Mouse (Mus musculus): ENCODE results near the gene Atxn2. TPM values are rescaled to one million over a fixed set of nuclear protein-coding genes. Genes with fewer than 3 reads are reported as not detected.
A peak's percentile ranks its signal among the peaks of the same experiment; 100 is the strongest.

Gene Atxn2
- 38.9 and 56.5 TPM in 2 replicates for polyA plus RNA-seq (2015; fragmentation: Nextera tagmentation; extraction: Ambion mirVana)

GRCm38 (mm10) chr5:121711174-121711927 lies at the start of gene Atxn2:
Gene Atxn2, plus strand, starts transcription at chr5:121711337.
- no peaks in the 10 kb centered on the region for H3K36me3 ChIP-seq (ENCODE audit: insufficient read depth, low read length)
- peak within 1 kb of the TSS; percentile 98 for H3K9ac ChIP-seq (replicated peaks; ENCODE audit: low read length)

GRCm38 (mm10) chr5:121661494-121661893 lies 49.6 kb upstream of the Atxn2 start:
- Histone ChIP-seq H3K4me1 (ENCODE audit: insufficient read depth, low read length) (peaks cover 12% of the 10 kb centered on the region), H3K27ac (ENCODE audit: low read length) (no peak overlapping the region), H3K9ac (replicated peaks; ENCODE audit: low read length) (peak overlapping the region; percentile 83), H3K27me3 (ENCODE audit: insufficient read depth, low read length) (no peaks in the 10 kb centered on the region), H3K4me2 (replicated peaks; ENCODE audit: low read depth, low read length) (peak overlapping the region; percentile 78), H3K4me3 (ENCODE audit: low read length) (peak overlapping the region; percentile 83), H3K36me3 (ENCODE audit: insufficient read depth, low read length) (peaks cover 19% of the 10 kb centered on the region), H3K9me3 (ENCODE audit: low read length) (no peaks in the 10 kb centered on the region)
- ATAC-seq (ENCODE audit: low FRiP score, low TSS enrichment) = no peak
- WGBS = 71% methylated on average over 5 of the region's 5 CpGs

More at GRCm38 (mm10) chr5:121711174-121711927, at the start of gene Atxn2:
- Histone ChIP-seq H3K4me3 (ENCODE audit: low read length) (peak within 1 kb of the TSS; percentile 99), H3K4me1 (ENCODE audit: insufficient read depth, low read length) (peaks cover 31% of the 10 kb centered on the region), H3K27ac (ENCODE audit: low read length) (peak within 1 kb of the TSS; percentile 96), H3K27me3 (ENCODE audit: insufficient read depth, low read length) (no peaks in the 10 kb centered on the region), H3K9me3 (ENCODE audit: low read length) (no peaks in the 10 kb centered on the region), H3K4me2 (replicated peaks; ENCODE audit: low read depth, low read length) (peak within 1 kb of the TSS; percentile 88)
- under 1% methylated on average over 67 of the region's 103 CpGs for WGBS
- ATAC-seq (ENCODE audit: low FRiP score, low TSS enrichment) = peak; percentile 83

DNA sequence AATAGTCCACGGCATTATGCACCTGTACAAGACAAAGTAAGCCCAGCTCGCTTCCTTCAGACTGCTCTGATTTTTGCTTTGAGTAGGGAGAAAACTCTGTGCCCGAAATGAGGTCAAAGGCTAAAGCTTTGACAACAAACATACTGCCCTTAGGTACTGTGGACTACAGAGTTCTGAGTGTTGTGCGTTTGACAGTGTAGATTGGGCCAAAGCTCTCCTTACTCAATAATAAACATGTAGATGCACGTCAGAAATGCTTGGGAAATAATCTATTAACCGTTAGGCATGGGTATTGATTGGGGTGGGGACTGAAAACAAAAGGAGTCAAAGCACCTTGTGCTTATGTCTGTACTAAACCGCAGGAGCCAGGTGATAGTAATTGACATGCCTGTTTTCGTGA lies 47.7 kb upstream of the Atxn2 start:
- Histone ChIP-seq H3K4me1 (ENCODE audit: insufficient read depth, low read length) (peaks cover 12% of the 10 kb centered on the region), H3K4me2 (replicated peaks; ENCODE audit: low read depth, low read length) (no peak overlapping the region), H3K9ac (replicated peaks; ENCODE audit: low read length) (no peak overlapping the region), H3K4me3 (ENCODE audit: low read length) (no peak overlapping the region), H3K27me3 (ENCODE audit: insufficient read depth, low read length) (no peaks in the 10 kb centered on the region), H3K27ac (ENCODE audit: low read length) (no peak overlapping the region), H3K36me3 (ENCODE audit: insufficient read depth, low read length) (peaks cover 22% of the 10 kb centered on the region), H3K9me3 (ENCODE audit: low read length) (no peaks in the 10 kb centered on the region)
- no peak for ATAC-seq (ENCODE audit: low FRiP score, low TSS enrichment)
- WGBS = 83% methylated on average over 8 of the region's 8 CpGs

- H3K4me3 ChIP-seq (ENCODE audit: low read length) = no peak overlapping the region
- H3K36me3 ChIP-seq (ENCODE audit: insufficient read depth, low read length) = peaks cover 22% of the 10 kb centered on the region
- WGBS = 91% methylated on average over 6 of the region's 6 CpGs
These were observed 47.1 kb upstream of the Atxn2 start for GRCm38 (mm10) chr5:121664078-121664477.

DNA sequence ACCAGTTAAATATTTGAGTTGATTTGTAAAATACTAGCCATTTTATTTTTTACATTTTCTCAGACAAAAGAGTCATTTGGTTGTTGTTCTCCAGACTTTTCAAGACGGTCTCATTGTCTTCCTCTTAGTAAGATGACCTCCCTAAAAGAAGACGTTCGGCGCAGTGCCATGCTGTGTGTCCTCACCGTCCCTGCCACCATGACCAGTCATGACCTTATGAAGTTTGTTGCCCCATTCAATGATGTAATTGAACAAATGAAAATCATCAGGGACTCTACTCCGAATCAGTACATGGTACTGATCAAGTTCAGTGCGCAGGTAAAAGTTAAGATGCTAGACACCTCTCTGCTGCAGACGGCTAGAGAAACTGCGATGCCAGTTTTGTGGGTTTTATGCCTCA lies 46.2 kb upstream of the Atxn2 start:
- Histone ChIP-seq H3K9me3 (ENCODE audit: low read length) (no peaks in the 10 kb centered on the region), H3K27ac (ENCODE audit: low read length) (no peak overlapping the region), H3K36me3 (ENCODE audit: insufficient read depth, low read length) (peaks cover 23% of the 10 kb centered on the region), H3K4me1 (ENCODE audit: insufficient read depth, low read length) (peaks cover 9% of the 10 kb centered on the region), H3K27me3 (ENCODE audit: insufficient read depth, low read length) (no peaks in the 10 kb centered on the region), H3K9ac (replicated peaks; ENCODE audit: low read length) (no peak overlapping the region), H3K4me3 (ENCODE audit: low read length) (no peak overlapping the region), H3K4me2 (replicated peaks; ENCODE audit: low read depth, low read length) (no peak overlapping the region)
- 96% methylated on average over 9 of the region's 9 CpGs for WGBS
- ATAC-seq (ENCODE audit: low FRiP score, low TSS enrichment) = no peak

More at GRCm38 (mm10) chr5:121664078-121664477, 47.1 kb upstream of the Atxn2 start:
- Histone ChIP-seq H3K27ac (ENCODE audit: low read length) (no peak overlapping the region), H3K4me2 (replicated peaks; ENCODE audit: low read depth, low read length) (no peak overlapping the region), H3K9ac (replicated peaks; ENCODE audit: low read length) (no peak overlapping the region), H3K27me3 (ENCODE audit: insufficient read depth, low read length) (no peaks in the 10 kb centered on the region), H3K4me1 (ENCODE audit: insufficient read depth, low read length) (peaks cover 12% of the 10 kb centered on the region), H3K9me3 (ENCODE audit: low read length) (no peaks in the 10 kb centered on the region)
- ATAC-seq (ENCODE audit: low FRiP score, low TSS enrichment) = no peak

DNA sequence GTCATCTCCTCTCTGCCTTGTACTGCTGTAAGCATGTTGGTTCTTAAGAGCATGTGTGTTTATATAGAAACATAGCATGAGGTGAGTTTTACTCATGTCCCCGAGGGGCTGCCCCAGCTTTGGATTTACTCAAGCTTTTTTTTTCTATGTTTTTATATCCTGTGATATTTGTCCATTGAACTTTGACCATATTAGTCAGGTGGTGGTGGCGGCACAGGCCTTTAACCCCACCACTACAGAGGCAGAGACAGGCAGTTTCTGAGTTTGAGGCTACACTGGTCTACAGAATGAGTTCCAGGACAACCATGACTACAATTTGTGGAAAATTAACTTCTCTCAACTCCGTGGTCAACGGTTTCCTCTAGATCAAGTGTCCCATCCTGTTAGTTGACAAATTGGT lies 44.1 kb upstream of the Atxn2 start:
- 78% methylated on average over 4 of the region's 4 CpGs for WGBS
- ATAC-seq (ENCODE audit: low FRiP score, low TSS enrichment) = no peak

DNA sequence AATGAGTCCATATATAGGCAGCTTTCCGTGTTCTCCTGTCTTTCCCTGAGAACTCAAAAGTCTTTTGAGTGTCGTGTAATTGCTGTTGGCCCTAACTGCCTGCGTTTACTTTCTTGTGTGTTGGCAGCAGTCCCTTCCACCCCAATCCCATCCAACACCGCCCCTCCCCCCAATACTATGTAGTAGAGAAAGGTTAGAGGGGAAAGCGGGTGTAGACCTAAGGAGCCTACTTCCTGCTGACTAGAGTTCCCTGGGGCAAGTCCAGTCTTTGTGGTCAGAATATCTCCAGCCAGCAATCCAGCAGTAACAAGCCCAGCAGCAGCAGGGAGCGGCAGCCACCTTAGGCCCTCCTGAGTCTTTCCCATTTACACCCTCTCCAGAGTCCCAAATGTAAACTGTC lies 42.7 kb upstream of the Atxn2 start:
- ATAC-seq (ENCODE audit: low FRiP score, low TSS enrichment) = no peak
- Histone ChIP-seq H3K9ac (replicated peaks; ENCODE audit: low read length) (no peak overlapping the region), H3K9me3 (ENCODE audit: low read length) (0 out of 2 replicates have a peak, but pooled peaks cover 3% of the 10 kb centered on the region), H3K27ac (ENCODE audit: low read length) (no peak overlapping the region), H3K4me1 (ENCODE audit: insufficient read depth, low read length) (no peaks in the 10 kb centered on the region), H3K27me3 (ENCODE audit: insufficient read depth, low read length) (no peaks in the 10 kb centered on the region), H3K4me3 (ENCODE audit: low read length) (no peak overlapping the region), H3K36me3 (ENCODE audit: insufficient read depth, low read length) (peaks cover 19% of the 10 kb centered on the region), H3K4me2 (replicated peaks; ENCODE audit: low read depth, low read length) (no peak overlapping the region)
- WGBS = 74% methylated on average over 6 of the region's 6 CpGs

More for the DNA sequence above, 44.1 kb upstream of the Atxn2 start:
- H3K4me1 ChIP-seq (ENCODE audit: insufficient read depth, low read length) = no peaks in the 10 kb centered on the region
- H3K4me3 ChIP-seq (ENCODE audit: low read length) = no peak overlapping the region
- H3K27me3 ChIP-seq (ENCODE audit: insufficient read depth, low read length) = no peaks in the 10 kb centered on the region
- peaks cover 26% of the 10 kb centered on the region for H3K36me3 ChIP-seq (ENCODE audit: insufficient read depth, low read length)
- H3K9me3 ChIP-seq (ENCODE audit: low read length) = 0 out of 2 replicates have a peak, but pooled peaks cover 3% of the 10 kb centered on the region
- H3K27ac ChIP-seq (ENCODE audit: low read length) = no peak overlapping the region
- no peak overlapping the region for H3K4me2 ChIP-seq (replicated peaks; ENCODE audit: low read depth, low read length)
- no peak overlapping the region for H3K9ac ChIP-seq (replicated peaks; ENCODE audit: low read length)

- H3K36me3 ChIP-seq (ENCODE audit: insufficient read depth, low read length) = peaks cover 23% of the 10 kb centered on the region
- WGBS = 80% methylated on average over 3 of the region's 3 CpGs
- H3K4me3 ChIP-seq (ENCODE audit: low read length) = no peak overlapping the region
- no peaks in the 10 kb centered on the region for H3K4me1 ChIP-seq (ENCODE audit: insufficient read depth, low read length)
- H3K27me3 ChIP-seq (ENCODE audit: insufficient read depth, low read length) = no peaks in the 10 kb centered on the region
- H3K9me3 ChIP-seq (ENCODE audit: low read length) = 0 out of 2 replicates have a peak, but pooled peaks cover 3% of the 10 kb centered on the region
- no peak for ATAC-seq (ENCODE audit: low FRiP score, low TSS enrichment)
- H3K9ac ChIP-seq (replicated peaks; ENCODE audit: low read length) = no peak overlapping the region
- no peak overlapping the region for H3K27ac ChIP-seq (ENCODE audit: low read length)
- H3K4me2 ChIP-seq (replicated peaks; ENCODE audit: low read depth, low read length) = no peak overlapping the region
These were observed 40.7 kb upstream of the Atxn2 start for GRCm38 (mm10) chr5:121670412-121670811.

GRCm38 (mm10) chr5:121682250-121682649 lies 28.9 kb upstream of the Atxn2 start:
- Histone ChIP-seq H3K27ac (ENCODE audit: low read length) (no peak overlapping the region), H3K36me3 (ENCODE audit: insufficient read depth, low read length) (peaks cover 71% of the 10 kb centered on the region), H3K4me2 (replicated peaks; ENCODE audit: low read depth, low read length) (no peak overlapping the region), H3K4me3 (ENCODE audit: low read length) (no peak overlapping the region), H3K4me1 (ENCODE audit: insufficient read depth, low read length) (no peaks in the 10 kb centered on the region), H3K9ac (replicated peaks; ENCODE audit: low read length) (no peak overlapping the region), H3K9me3 (ENCODE audit: low read length) (no peaks in the 10 kb centered on the region), H3K27me3 (ENCODE audit: insufficient read depth, low read length) (no peaks in the 10 kb centered on the region)
- WGBS = 98% methylated on average over 2 of the region's 2 CpGs
- no peak for ATAC-seq (ENCODE audit: low FRiP score, low TSS enrichment)

- H3K27ac ChIP-seq (ENCODE audit: low read length) = peak overlapping the region; percentile 15; the same call in 1 of the 2 replicates
- H3K4me1 ChIP-seq (ENCODE audit: insufficient read depth, low read length) = no peaks in the 10 kb centered on the region
- H3K36me3 ChIP-seq (ENCODE audit: insufficient read depth, low read length) = peaks cover 41% of the 10 kb centered on the region
- H3K27me3 ChIP-seq (ENCODE audit: insufficient read depth, low read length) = no peaks in the 10 kb centered on the region
- no peak for ATAC-seq (ENCODE audit: low FRiP score, low TSS enrichment)
- H3K4me2 ChIP-seq (replicated peaks; ENCODE audit: low read depth, low read length) = no peak overlapping the region
- WGBS = 88% methylated on average over 6 of the region's 6 CpGs
- no peak overlapping the region for H3K9ac ChIP-seq (replicated peaks; ENCODE audit: low read length)
- H3K4me3 ChIP-seq (ENCODE audit: low read length) = no peak overlapping the region
- no peaks in the 10 kb centered on the region for H3K9me3 ChIP-seq (ENCODE audit: low read length)
These were observed 25.6 kb upstream of the Atxn2 start for GRCm38 (mm10) chr5:121685495-121685894.

Measured in kidney, embryonic 16.5 days (tissue).